Mouse (Mus musculus) hindbrain, embryonic 15.5 days (tissue): ENCODE data around the gene Mllt3. TPM values are rescaled to one million over a fixed set of nuclear protein-coding genes. Genes with fewer than 3 reads are reported as not detected.

Experiments used
- ATAC-seq: fragments of 200-750 bp; cut with Nextera tagmentation; 2 replicates; pipeline ENCODE4 v1.8.0; 2017; ENCODE audit warnings: low read depth, moderate number of reproducible peaks, moderate TSS enrichment; ENCODE audit not compliant: low FRiP score
- H3K27ac ChIP-seq: fragments of 300-500 bp; sonication (generic); replicated peaks from 2 replicates; pipeline ENCODE4 v1.5.1; 2015; ENCODE audit warnings: mild to moderate bottlenecking, inconsistent platforms
- H3K27me3 ChIP-seq: fragments of 300-500 bp; sonication (generic); 2 replicates; pipeline ENCODE4 v1.6.1; 2015; ENCODE audit warnings: control low read depth, inconsistent platforms
- H3K36me3 ChIP-seq: fragments of 300-500 bp; sonication (generic); 2 replicates; pipeline ENCODE4 v1.6.1; 2015; ENCODE audit warnings: control low read depth, inconsistent platforms
- H3K4me1 ChIP-seq: fragments of 300-500 bp; sonication (generic); replicated peaks from 2 replicates; pipeline ENCODE4 v1.6.1; 2015; ENCODE audit warnings: control low read depth, inconsistent platforms
- H3K4me2 ChIP-seq: fragments of 300-500 bp; sonication (generic); 2 replicates; pipeline ENCODE4 v1.6.1; 2015; ENCODE audit warnings: moderate library complexity, mild to moderate bottlenecking, inconsistent platforms
- H3K4me3 ChIP-seq: fragments of 300-500 bp; sonication (generic); 2 replicates; pipeline ENCODE4 v1.5.1; 2015; ENCODE audit warnings: mild to moderate bottlenecking, inconsistent platforms
- H3K9ac ChIP-seq: fragments of 300-500 bp; sonication (generic); 2 replicates; pipeline ENCODE4 v1.6.1; 2015; ENCODE audit warnings: inconsistent platforms
- H3K9me3 ChIP-seq: fragments of 300-500 bp; sonication (generic); 2 replicates; pipeline ENCODE4 v1.6.1; 2016; ENCODE audit warnings: control low read depth, inconsistent platforms
- WGBS: fragments of 180-500 bp; shearing (Covaris S2); methylation state at CpG from one replicate; pipeline ENCODE4 v1.1.7; 2015; 5-methylcytosine and 5-hydroxymethylcytosine counted together
- polyA plus RNA-seq: library from polyadenylated mRNA; unstranded; fragments of >200 nt; fragmentation: Nextera tagmentation; extraction: Ambion mirVana; gene quantifications from 2 replicates; pipeline ENCODE4 v1.2.1, GENCODE M21; 2015

Gene Mllt3
- polyA plus RNA-seq, 1 experiment from 2014 or later = 77.3 TPM

- Histone ChIP-seq H3K4me3 (no peak overlapping the region), H3K27ac (no peak overlapping the region), H3K27me3 (no peaks in the 10 kb centered on the region), H3K9ac (no peak overlapping the region), H3K4me1 (peaks cover 42% of the 10 kb centered on the region), H3K9me3 (no peaks in the 10 kb centered on the region), H3K36me3 (no peaks in the 10 kb centered on the region), H3K4me2 (no peak overlapping the region)
- ATAC-seq = no peak
- 68% methylated on average over 4 of the region's 4 CpGs for WGBS
These were observed 21.1 kb downstream of the Mllt3 start for GRCm38 (mm10) chr4:88011870-88012572.

DNA sequence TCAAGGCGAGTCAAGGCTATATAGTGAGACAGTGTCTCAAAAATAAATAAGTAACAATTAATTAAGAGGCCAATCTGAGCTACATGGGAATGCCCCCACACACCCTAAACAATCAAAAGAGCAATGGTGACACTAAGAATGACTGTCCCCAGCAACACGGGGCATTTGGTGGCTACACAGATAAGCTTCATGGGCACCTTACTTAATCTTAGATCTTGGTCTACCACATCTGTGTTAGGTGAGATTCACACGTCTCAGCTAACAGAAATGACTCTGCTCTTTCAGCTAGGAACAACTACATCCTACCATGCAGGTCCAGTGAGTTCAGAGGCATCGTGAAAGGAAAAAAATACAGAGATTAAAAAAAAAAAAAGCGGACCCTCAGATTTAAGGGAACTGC, 22.7 kb downstream of the Mllt3 start:
- ATAC-seq = no peak
- H3K9ac ChIP-seq = no peak overlapping the region
- no peak overlapping the region for H3K4me2 ChIP-seq
- H3K27me3 ChIP-seq = no peaks in the 10 kb centered on the region
- no peaks in the 10 kb centered on the region for H3K9me3 ChIP-seq
- WGBS = 95% methylated on average over 5 of the region's 5 CpGs
- H3K36me3 ChIP-seq = no peaks in the 10 kb centered on the region
- H3K4me1 ChIP-seq = peaks cover 33% of the 10 kb centered on the region
- no peak overlapping the region for H3K27ac ChIP-seq
- H3K4me3 ChIP-seq = no peak overlapping the region

DNA sequence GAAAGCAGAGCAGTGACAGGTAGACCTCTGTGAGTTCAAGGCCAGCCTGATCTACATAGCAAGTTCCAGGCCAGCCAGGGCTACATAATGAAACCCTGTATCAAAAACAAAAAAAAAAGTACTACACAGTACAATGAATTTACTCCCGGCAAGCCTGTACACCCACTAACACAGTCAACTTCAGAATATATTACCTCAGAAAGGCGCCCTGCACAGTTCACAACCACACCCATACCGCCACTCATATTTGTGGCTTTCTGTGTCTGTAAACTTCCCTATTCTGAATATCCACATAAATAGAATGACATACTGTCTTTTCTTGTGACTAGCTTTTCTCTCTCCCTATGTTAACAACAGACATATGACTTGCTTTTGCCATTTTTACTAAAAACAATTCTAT, 27.4 kb downstream of the Mllt3 start:
- Histone ChIP-seq H3K9ac (no peak overlapping the region), H3K9me3 (no peaks in the 10 kb centered on the region), H3K4me1 (no peaks in the 10 kb centered on the region), H3K4me2 (no peak overlapping the region), H3K27ac (no peak overlapping the region), H3K4me3 (no peak overlapping the region), H3K27me3 (no peaks in the 10 kb centered on the region), H3K36me3 (no peaks in the 10 kb centered on the region)
- no peak for ATAC-seq
- 95% methylated on average over 3 of the region's 3 CpGs for WGBS

DNA sequence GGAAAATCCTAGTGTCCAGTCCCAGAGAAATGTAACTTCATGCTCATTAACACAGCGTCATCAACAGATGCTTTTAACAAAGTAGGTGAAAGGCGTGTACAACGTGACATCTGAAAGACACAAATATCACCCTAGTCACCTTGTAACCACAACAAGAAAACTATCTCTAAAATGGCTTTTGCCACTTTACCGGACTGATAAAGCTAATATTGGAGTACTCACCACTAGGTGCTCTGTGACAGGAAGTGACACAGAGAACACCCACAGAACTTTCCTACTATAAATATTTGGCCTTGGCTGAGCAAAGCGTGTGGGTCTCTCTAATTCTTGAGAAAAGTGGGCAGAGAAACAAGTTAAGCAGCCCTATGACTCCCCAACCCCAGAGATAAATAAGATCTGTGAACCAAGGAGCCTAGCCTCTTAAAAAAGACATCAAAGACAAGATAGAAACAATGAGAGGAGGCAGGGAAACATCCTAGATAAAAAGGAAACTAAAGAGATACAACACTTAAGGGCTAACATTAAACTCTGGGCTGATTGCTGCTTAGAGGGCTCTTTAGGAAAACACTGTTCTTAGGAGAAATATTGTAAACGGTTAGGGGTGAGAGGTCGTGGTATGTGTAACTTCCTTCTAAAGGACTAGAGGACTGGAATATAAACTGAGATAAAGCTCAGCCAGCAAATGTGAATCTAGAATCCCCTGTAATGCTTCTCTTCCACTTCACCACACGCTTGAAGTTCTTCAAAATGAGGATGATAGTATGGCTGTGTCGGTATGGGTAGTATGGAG, 29.8 kb downstream of the Mllt3 start:
- Histone ChIP-seq H3K4me2 (no peak overlapping the region), H3K27ac (no peak overlapping the region), H3K9ac (no peak overlapping the region), H3K36me3 (no peaks in the 10 kb centered on the region), H3K4me3 (no peak overlapping the region), H3K27me3 (no peaks in the 10 kb centered on the region), H3K4me1 (no peaks in the 10 kb centered on the region), H3K9me3 (no peaks in the 10 kb centered on the region)
- ATAC-seq = no peak
- WGBS = 87% methylated on average over 9 of the region's 9 CpGs

DNA sequence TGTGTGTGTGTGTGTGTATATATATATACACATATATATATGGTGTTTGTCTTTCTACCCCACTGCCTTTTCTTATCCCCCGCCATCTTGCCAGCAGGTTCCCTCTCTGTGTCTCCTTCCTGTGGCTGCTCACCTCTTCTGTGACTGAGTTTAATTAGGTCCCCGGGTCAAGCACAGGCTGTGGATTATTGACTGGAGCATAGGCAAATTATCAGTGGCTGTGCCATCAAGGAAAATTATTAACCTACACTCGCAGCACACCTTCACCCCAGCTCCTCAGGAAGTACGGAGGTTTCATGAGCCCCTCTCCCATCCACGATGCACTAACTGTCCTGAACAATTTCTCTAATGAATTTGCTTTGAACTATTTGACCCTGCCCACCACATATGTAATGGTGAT, 41.5 kb downstream of the Mllt3 start:
- Histone ChIP-seq H3K27me3 (no peaks in the 10 kb centered on the region), H3K9ac (no peak overlapping the region), H3K9me3 (no peaks in the 10 kb centered on the region), H3K4me1 (no peaks in the 10 kb centered on the region), H3K4me2 (no peak overlapping the region), H3K36me3 (no peaks in the 10 kb centered on the region), H3K27ac (no peak overlapping the region), H3K4me3 (no peak overlapping the region)
- WGBS = 87% methylated on average over 5 of the region's 5 CpGs
- ATAC-seq = no peak

DNA sequence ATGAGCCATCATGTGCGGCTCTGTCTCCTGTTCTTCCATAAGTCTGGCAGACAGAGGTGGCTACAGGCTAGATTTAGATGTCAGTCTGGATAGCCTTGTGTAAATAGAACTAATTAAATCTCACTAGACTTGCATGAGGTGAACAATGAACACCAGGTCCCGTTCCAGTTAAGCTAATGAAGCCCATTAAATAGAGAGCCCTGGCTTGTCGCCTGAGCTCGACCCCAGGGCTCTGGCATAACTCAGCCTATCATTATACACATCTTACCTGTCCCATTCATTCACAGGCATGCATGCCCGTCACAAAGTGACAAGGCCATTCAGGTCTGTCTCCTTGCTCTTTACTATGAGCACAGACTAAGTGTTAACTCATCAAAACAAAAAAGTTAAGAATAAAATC, 42.2 kb downstream of the Mllt3 start:
- Histone ChIP-seq H3K36me3 (no peaks in the 10 kb centered on the region), H3K9me3 (no peaks in the 10 kb centered on the region), H3K4me2 (no peak overlapping the region), H3K9ac (no peak overlapping the region), H3K27ac (no peak overlapping the region), H3K4me3 (no peak overlapping the region), H3K4me1 (no peaks in the 10 kb centered on the region), H3K27me3 (no peaks in the 10 kb centered on the region)
- WGBS = 69% methylated on average over 5 of the region's 5 CpGs
- no peak for ATAC-seq

DNA sequence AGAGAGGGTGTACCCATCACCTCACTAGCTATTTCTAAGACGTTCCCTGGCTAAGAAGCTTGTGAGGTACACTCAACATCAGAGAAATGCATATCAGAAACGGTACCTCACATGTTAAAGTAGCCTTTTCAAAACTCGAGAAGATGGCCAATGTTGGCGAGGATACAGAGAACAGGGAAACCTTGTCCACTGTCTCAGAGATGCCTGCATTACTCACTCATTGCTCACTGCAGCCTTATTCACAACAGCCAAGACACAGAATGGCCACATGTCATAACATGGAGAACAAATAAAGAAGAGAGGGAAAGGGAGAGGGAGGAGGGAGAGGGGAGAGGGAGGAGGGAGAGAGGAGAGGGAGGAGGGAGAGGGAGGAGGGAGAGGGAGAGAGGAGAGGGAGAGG, 47.9 kb downstream of the Mllt3 start:
- ATAC-seq = no peak
- no peak overlapping the region for H3K4me2 ChIP-seq
- no peak overlapping the region for H3K4me3 ChIP-seq
- no peaks in the 10 kb centered on the region for H3K9me3 ChIP-seq
- 56% methylated on average over 4 of the region's 4 CpGs for WGBS
- no peak overlapping the region for H3K9ac ChIP-seq
- no peaks in the 10 kb centered on the region for H3K27me3 ChIP-seq
- no peaks in the 10 kb centered on the region for H3K36me3 ChIP-seq
- H3K27ac ChIP-seq = no peak overlapping the region
- peaks cover 17% of the 10 kb centered on the region for H3K4me1 ChIP-seq

DNA sequence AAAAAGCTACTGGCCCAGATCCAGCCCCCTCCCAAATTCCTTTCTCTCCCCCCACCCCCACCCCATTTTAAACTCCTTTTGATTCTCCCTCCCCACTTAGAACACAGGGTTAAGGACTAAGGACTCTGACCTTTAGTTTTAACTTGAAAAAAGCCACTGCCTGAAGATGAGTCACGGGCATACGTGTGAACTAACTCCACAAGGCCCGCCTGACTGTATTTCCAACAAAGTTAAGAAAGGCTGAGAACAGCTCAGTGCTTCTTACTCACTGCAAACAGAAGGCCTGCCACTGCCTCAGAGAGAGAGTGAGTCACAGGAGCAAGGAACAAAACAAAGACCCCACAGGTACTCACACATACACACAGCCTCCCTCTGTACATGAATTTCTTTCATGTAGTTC, 48.6 kb downstream of the Mllt3 start:
- Histone ChIP-seq H3K9ac (no peak overlapping the region), H3K27ac (no peak overlapping the region), H3K9me3 (no peaks in the 10 kb centered on the region), H3K36me3 (no peaks in the 10 kb centered on the region), H3K27me3 (no peaks in the 10 kb centered on the region), H3K4me2 (no peak overlapping the region), H3K4me3 (no peak overlapping the region), H3K4me1 (peaks cover 17% of the 10 kb centered on the region)
- WGBS = 35% methylated on average over 3 of the region's 3 CpGs
- ATAC-seq = no peak

- 73% methylated on average over 5 of the region's 5 CpGs for WGBS
- no peaks in the 10 kb centered on the region for H3K36me3 ChIP-seq
- H3K9ac ChIP-seq = no peak overlapping the region
- H3K4me1 ChIP-seq = peaks cover 17% of the 10 kb centered on the region
- H3K9me3 ChIP-seq = no peaks in the 10 kb centered on the region
- no peaks in the 10 kb centered on the region for H3K27me3 ChIP-seq
- no peak for ATAC-seq
- H3K4me3 ChIP-seq = no peak overlapping the region
- H3K4me2 ChIP-seq = no peak overlapping the region
- no peak overlapping the region for H3K27ac ChIP-seq
These were observed 49.1 kb downstream of the Mllt3 start for GRCm38 (mm10) chr4:87984091-87984490.

GRCm38 (mm10) chr4:87982578-87982977, 50.6 kb downstream of the Mllt3 start:
- Histone ChIP-seq H3K4me1 (peaks cover 26% of the 10 kb centered on the region), H3K27ac (no peak overlapping the region), H3K9ac (no peak overlapping the region), H3K4me3 (no peak overlapping the region), H3K9me3 (no peaks in the 10 kb centered on the region), H3K36me3 (no peaks in the 10 kb centered on the region), H3K4me2 (no peak overlapping the region), H3K27me3 (no peaks in the 10 kb centered on the region)
- WGBS = 85% methylated on average over 5 of the region's 5 CpGs
- ATAC-seq = no peak

DNA sequence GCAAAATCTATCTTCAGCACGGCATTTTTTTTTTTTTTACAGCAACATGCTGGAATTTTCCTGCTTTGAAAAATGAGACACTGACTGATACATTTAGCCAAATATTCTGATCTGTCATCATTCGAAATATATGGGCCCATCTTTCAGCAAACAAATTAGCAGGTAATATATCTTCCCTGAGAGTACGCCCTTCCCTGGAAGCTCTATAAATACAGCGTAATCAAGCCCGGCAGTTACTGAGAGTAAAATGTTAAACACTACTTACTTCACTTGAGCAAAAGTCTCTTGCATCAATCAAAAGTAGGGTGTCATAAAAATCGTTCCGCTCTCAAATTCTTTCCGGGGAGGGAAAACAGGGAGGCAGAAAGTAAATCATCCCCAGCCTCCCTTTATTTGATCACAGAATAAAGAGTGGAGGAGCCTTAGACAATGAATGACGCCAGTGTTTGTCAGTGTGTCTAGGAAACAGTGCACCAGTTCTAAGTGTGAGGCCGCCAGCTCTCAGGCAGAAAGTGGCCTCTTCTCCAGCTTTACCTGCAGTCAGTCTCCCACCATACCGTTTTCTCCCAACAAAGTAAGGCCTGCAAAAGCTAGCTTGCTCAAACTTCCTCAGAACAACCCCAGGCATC, 55.2 kb downstream of the Mllt3 start:
- 65% methylated on average over 11 of the region's 11 CpGs for WGBS
- Histone ChIP-seq H3K36me3 (no peaks in the 10 kb centered on the region), H3K27me3 (no peaks in the 10 kb centered on the region), H3K4me2 (no peak overlapping the region), H3K4me3 (no peak overlapping the region), H3K4me1 (peaks cover 12% of the 10 kb centered on the region; the same call in 1 of the 2 replicates), H3K9me3 (no peaks in the 10 kb centered on the region), H3K9ac (no peak overlapping the region), H3K27ac (no peak overlapping the region)
- no peak for ATAC-seq

GRCm38 (mm10) chr4:87965836-87966235, 67.3 kb downstream of the Mllt3 start:
- WGBS = 87% methylated on average over 7 of the region's 7 CpGs
- no peak overlapping the region for H3K27ac ChIP-seq
- H3K9me3 ChIP-seq = no peaks in the 10 kb centered on the region
- no peak overlapping the region for H3K4me3 ChIP-seq
- H3K36me3 ChIP-seq = no peaks in the 10 kb centered on the region
- ATAC-seq = no peak
- H3K9ac ChIP-seq = no peak overlapping the region
- H3K27me3 ChIP-seq = no peaks in the 10 kb centered on the region
- 0 out of 2 replicates have a peak, but pooled peaks cover 4% of the 10 kb centered on the region for H3K4me1 ChIP-seq
- no peak overlapping the region for H3K4me2 ChIP-seq
